Comparison of ENCODE assay signal across 8 mouse cellular contexts in genomic region chr2:164804533-164805331, GRCm38 (mm10). TPM values are rescaled to one million over a fixed set of nuclear protein-coding genes. Genes with fewer than 3 reads are reported as not detected.
DNase-seq lines count a peak whose midpoint lies in the region; ATAC-seq and TF ChIP-seq lines count a peak whose summit lies in the region.

TSS of gene Acot8 (minus strand) at chr2:164804882.
TSS of gene Zswim3 (plus strand) at chr2:164805098.

- peaks cover 8% of the 10 kb centered on the region; the same call in 1 of the 2 replicates for H3K4me1 ChIP-seq in forebrain, embryonic 14.5 days (ENCODE audit: control insufficient read depth, insufficient read depth, low read length)
- peaks cover 3% of the 10 kb centered on the region; the same call in 1 of the 2 replicates for H3K4me1 ChIP-seq in lung, adult 2 months (ENCODE audit: control insufficient read depth, insufficient read depth, low read length)

- H3K27ac ChIP-seq in forebrain, embryonic 14.5 days (ENCODE audit: low read depth, low read length) = peak within 1 kb of the TSS; percentile 74

- DNase-seq in ES-CJ7 (ENCODE audit: low read depth, low spot score) = peak; percentile 100
- peak; percentile 98 for DNase-seq in cerebellum, adult 11 months
- peak; percentile 99 for DNase-seq in forebrain, embryonic 14.5 days (ENCODE audit: low spot score)
- DNase-seq in heart, postnatal 25 days (ENCODE audit: low spot score) = peak; percentile 96
- peak; percentile 97 to 100 for DNase-seq in layer of hippocampus, adult 18-20 months (ENCODE audit: low spot score in 2 of 2)
- DNase-seq in lung, adult 2 months = peak; percentile 98
- peak; percentile 94 to 99 for DNase-seq in thymus, adult 18-20 months

- H3K4me3 ChIP-seq in forebrain, embryonic 14.5 days (ENCODE audit: low read depth, low read length) = peak within 1 kb of the TSS; percentile 77
- H3K4me3 ChIP-seq in lung, adult 2 months (replicated peaks; ENCODE audit: extremely low read depth, low read depth, low read length) = peak within 1 kb of the TSS; percentile 95

- under 1% methylated on average over 47 of the region's 47 CpGs for WGBS in forebrain, embryonic 14.5 days
- WGBS in lung, adult 2 months = under 1% methylated on average over 47 of the region's 47 CpGs

- intact Hi-C loops in heart, postnatal 25 days (cut with DNase I) = loop anchor here (5.0 kb wide), 1 partner anchor 212 kb away; the partner anchor contains the start of gene Eppin

- no peaks in the 10 kb centered on the region for H3K27me3 ChIP-seq in forebrain, embryonic 14.5 days (replicated peaks; ENCODE audit: control insufficient read depth, insufficient read depth, low read length)

- H3K4me2 ChIP-seq in forebrain, embryonic 14.5 days (ENCODE audit: low read length) = peak within 1 kb of the TSS; percentile 85

- TF ChIP-seq POLR2A in lung, adult 2 months (IDR thresholded peaks at IDR 0.05; ENCODE audit: borderline replicate concordance, extremely low read depth, low read depth, low read length) = peak; percentile 88

- peak within 1 kb of the TSS; percentile 78 for H3K9ac ChIP-seq in forebrain, embryonic 14.5 days (ENCODE audit: low read length)

- peak; percentile 98 for ATAC-seq in forebrain, embryonic 14.5 days
- ATAC-seq in neutrophil, adult 5-6 weeks (ENCODE audit: extremely low read depth, insufficient number of reproducible peaks, low FRiP score, poor library complexity, severe bottlenecking) = peak; percentile 96

- no peaks in the 10 kb centered on the region for H3K9me3 ChIP-seq in forebrain, embryonic 14.5 days (replicated peaks; ENCODE audit: control insufficient read depth, low read length)

- H3K36me3 ChIP-seq in forebrain, embryonic 14.5 days (ENCODE audit: control insufficient read depth, insufficient read depth, low read length) = peaks cover 16% of the 10 kb centered on the region; the same call in 1 of the 2 replicates

- no peak for TF ChIP-seq CTCF in lung, adult 2 months (IDR thresholded peaks at IDR 0.05; ENCODE audit: insufficient read depth, low read length)

RNA-seq across cellular contexts. Expression of gene Acot8, which starts in this region (rescaled TPM):
- polyA plus RNA-seq in forebrain, embryonic 14.5 days (2014; fragmentation: Nextera tagmentation; extraction: Ambion mirVana) = 12.0 and 14.3 TPM in 2 replicates
- 10 to 100 TPM; 10.7 to 12.2 TPM for total RNA-seq in heart, postnatal 25 days (2021)
- 10 to 100 TPM; 25.6 to 27.0 TPM for total RNA-seq in layer of hippocampus, adult 18-20 months (2021)
- 35.7 and 38.6 TPM in 2 replicates for polyA plus RNA-seq in lung, adult 2 months (2012; rRNA removed)
- total RNA-seq in neutrophil, adult 5-6 weeks (2017) = 35.4 and 39.3 TPM in 2 replicates

RNA-seq across cellular contexts. Expression of gene Zswim3, which starts in this region (rescaled TPM):
- polyA plus RNA-seq in forebrain, embryonic 14.5 days (2014; fragmentation: Nextera tagmentation; extraction: Ambion mirVana) = 13.0 and 15.0 TPM in 2 replicates
- 1 to 10 TPM; 2.5 to 3.1 TPM for total RNA-seq in heart, postnatal 25 days (2021)
- 1 to 10 TPM; 9.1 to 9.3 TPM for total RNA-seq in layer of hippocampus, adult 18-20 months (2021)
- 3.1 and 3.8 TPM in 2 replicates for polyA plus RNA-seq in lung, adult 2 months (2012; rRNA removed)
- 3.8 and 3.9 TPM in 2 replicates for total RNA-seq in neutrophil, adult 5-6 weeks (2017)

Comparison
In these comparisons a context has a peak if more than half of its experiments do, and no peak if none do; other contexts are left out.
1. Peak in every context shown above with its lines: DNase-seq, ATAC-seq, H3K4me3 ChIP-seq and H3K27ac ChIP-seq.